Mouse (Mus musculus): ENCODE measurements around the gene Trim10. TPM values are rescaled to one million over a fixed set of nuclear protein-coding genes. Genes with fewer than 3 reads are reported as not detected.
"Not testable (repeated sequence)": the region's sequence is repeated elsewhere in the genome, so short reads cannot be mapped to it uniquely, and the experiment has no call there.

Gene Trim10
- 285 and 295 TPM in 2 replicates for polyA plus RNA-seq (2015; fragmentation: Nextera tagmentation; extraction: Ambion mirVana)

DNA sequence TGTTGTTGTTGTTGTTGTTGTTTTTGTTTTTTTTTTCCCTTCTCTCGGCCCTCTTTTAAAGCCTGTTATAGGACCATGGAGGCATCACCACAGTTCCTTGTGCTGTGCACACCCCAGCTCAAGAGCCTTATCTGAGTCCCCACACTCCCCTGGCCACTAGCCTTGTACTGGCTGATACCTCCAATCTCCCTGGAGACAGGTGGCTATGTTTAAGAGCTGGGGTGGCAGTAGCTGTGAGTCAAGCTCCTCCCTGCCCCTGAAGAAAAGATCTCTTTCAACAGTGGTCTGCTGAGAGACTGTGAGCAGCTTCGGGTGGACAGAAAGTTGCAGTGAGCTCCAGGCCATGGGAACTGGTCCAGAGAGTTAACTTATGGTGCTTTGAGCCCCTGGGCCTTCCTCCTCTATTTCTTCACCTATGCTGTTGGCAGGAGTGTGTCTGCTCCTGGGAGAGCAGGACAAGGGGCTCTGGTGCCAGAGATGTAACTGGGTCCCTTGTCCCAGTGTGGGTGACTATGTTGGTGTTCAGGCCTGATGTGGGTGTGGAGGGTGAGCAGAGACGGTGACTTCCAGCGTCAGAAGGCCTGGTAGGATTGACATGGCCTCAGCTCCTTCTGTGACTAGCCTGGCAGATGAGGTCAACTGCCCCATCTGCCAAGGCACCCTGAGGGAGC is at the start of gene Trim10:
Gene Trim10, plus strand, starts transcription at position 291 of the 671 bp plus-strand sequence.
- Histone ChIP-seq H3K27ac (ENCODE audit: low read length) (peak within 1 kb of the TSS; percentile 100), H3K4me2 (ENCODE audit: low read depth, low read length) (peak within 1 kb of the TSS; percentile 77), H3K9me3 (replicated peaks; ENCODE audit: control insufficient read depth, low read length) (no peaks in the 10 kb centered on the region), H3K4me1 (ENCODE audit: control insufficient read depth, low read depth, low read length) (peaks cover 52% of the 10 kb centered on the region), H3K36me3 (ENCODE audit: control insufficient read depth, insufficient read depth) (peaks cover 29% of the 10 kb centered on the region), H3K4me3 (ENCODE audit: low read depth, low read length) (peak within 1 kb of the TSS; percentile 73), H3K27me3 (ENCODE audit: control insufficient read depth, insufficient read depth, low read depth, low read length) (peaks cover 27% of the 10 kb centered on the region), H3K9ac (ENCODE audit: low read depth, low read length) (peak within 1 kb of the TSS; percentile 96)
- WGBS (ENCODE audit: insufficient replicate concordance), result 18% methylated on average over 4 of the region's 4 CpGs
- peak; percentile 99 for ATAC-seq (ENCODE audit: low read depth)

GRCm38 (mm10) chr17:36824005-36824404 is 45.4 kb upstream of the Trim10 start:
- no peak overlapping the region for H3K9ac ChIP-seq (ENCODE audit: low read depth, low read length)
- H3K27ac ChIP-seq (ENCODE audit: low read length), result no peak overlapping the region
- no peaks in the 10 kb centered on the region for H3K36me3 ChIP-seq (ENCODE audit: control insufficient read depth, insufficient read depth)
- H3K9me3 ChIP-seq (replicated peaks; ENCODE audit: control insufficient read depth, low read length), result no peaks in the 10 kb centered on the region
- no peak overlapping the region for H3K4me3 ChIP-seq (ENCODE audit: low read depth, low read length)
- peak; percentile 39; the same call in 1 of the 2 replicates for ATAC-seq (ENCODE audit: low read depth)
- no peaks in the 10 kb centered on the region for H3K4me1 ChIP-seq (ENCODE audit: control insufficient read depth, low read depth, low read length)
- 0 out of 2 replicates have a peak overlapping the region, but pooled peaks have one; percentile 4 for H3K4me2 ChIP-seq (ENCODE audit: low read depth, low read length)
- H3K27me3 ChIP-seq (ENCODE audit: control insufficient read depth, insufficient read depth, low read depth, low read length), result no peaks in the 10 kb centered on the region

DNA sequence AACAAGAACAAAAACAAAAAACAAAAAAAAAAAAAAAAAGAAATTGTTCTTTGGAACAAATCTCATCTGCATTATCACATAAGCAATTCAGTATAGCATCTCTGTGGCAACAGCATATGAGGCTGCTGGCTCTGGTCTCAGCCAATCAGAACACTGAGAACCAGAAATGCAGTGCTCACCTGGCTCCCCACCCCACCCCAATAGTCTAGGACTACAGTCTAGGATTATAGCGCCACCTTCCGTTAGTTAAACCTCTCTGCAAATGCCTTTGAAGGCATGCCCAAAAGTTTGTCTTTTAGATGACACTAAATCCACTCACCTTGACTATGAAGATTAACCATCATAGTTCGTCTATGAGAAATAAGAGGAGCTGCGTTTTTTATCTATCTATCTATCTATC is 43.8 kb upstream of the Trim10 start:
- Histone ChIP-seq H3K4me1 (ENCODE audit: control insufficient read depth, low read depth, low read length) (no peaks in the 10 kb centered on the region), H3K27ac (ENCODE audit: low read length) (no peak overlapping the region), H3K9me3 (replicated peaks; ENCODE audit: control insufficient read depth, low read length) (no peaks in the 10 kb centered on the region), H3K4me2 (ENCODE audit: low read depth, low read length) (no peak overlapping the region), H3K36me3 (ENCODE audit: control insufficient read depth, insufficient read depth) (no peaks in the 10 kb centered on the region), H3K4me3 (ENCODE audit: low read depth, low read length) (no peak overlapping the region), H3K9ac (ENCODE audit: low read depth, low read length) (no peak overlapping the region), H3K27me3 (ENCODE audit: control insufficient read depth, insufficient read depth, low read depth, low read length) (no peaks in the 10 kb centered on the region)
- WGBS (ENCODE audit: insufficient replicate concordance), result 19% methylated on average over 4 of the region's 4 CpGs
- ATAC-seq (ENCODE audit: low read depth), result no peak

DNA sequence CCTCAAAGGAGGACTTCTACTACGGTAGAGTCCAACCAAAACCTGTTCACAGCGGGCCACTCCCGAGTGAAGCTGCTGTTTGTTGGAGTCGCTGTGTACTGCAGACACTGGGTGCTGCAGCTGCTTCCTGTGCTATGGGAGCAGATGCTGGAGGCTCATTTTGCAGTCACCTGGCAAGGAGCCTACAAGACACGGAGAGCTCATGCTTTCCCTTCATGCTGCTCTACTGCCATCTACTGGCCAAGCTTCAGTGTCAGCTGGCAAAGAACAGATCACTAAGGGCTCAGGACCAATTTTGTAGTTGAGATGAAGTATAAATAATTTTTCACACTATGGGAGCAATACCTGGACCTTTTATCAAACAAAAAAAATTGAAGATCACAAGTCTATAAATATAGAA is 43.4 kb upstream of the Trim10 start:
- not testable (repeated sequence) for H3K9ac ChIP-seq (ENCODE audit: low read depth, low read length); H3K4me3 ChIP-seq (ENCODE audit: low read depth, low read length); H3K27me3 ChIP-seq (ENCODE audit: control insufficient read depth, insufficient read depth, low read depth, low read length); H3K27ac ChIP-seq (ENCODE audit: low read length); H3K36me3 ChIP-seq (ENCODE audit: control insufficient read depth, insufficient read depth); H3K4me2 ChIP-seq (ENCODE audit: low read depth, low read length); H3K4me1 ChIP-seq (ENCODE audit: control insufficient read depth, low read depth, low read length); H3K9me3 ChIP-seq (replicated peaks; ENCODE audit: control insufficient read depth, low read length)
- 15% methylated on average over 5 of the region's 5 CpGs for WGBS (ENCODE audit: insufficient replicate concordance)
- ATAC-seq (ENCODE audit: low read depth), result peak; percentile 50; the same call in 1 of the 2 replicates

GRCm38 (mm10) chr17:36828488-36828887 is 40.9 kb upstream of the Trim10 start:
- Histone ChIP-seq H3K36me3 (ENCODE audit: control insufficient read depth, insufficient read depth) (no peaks in the 10 kb centered on the region), H3K4me3 (ENCODE audit: low read depth, low read length) (no peak overlapping the region), H3K27ac (ENCODE audit: low read length) (no peak overlapping the region), H3K27me3 (ENCODE audit: control insufficient read depth, insufficient read depth, low read depth, low read length) (no peaks in the 10 kb centered on the region), H3K9ac (ENCODE audit: low read depth, low read length) (no peak overlapping the region), H3K9me3 (replicated peaks; ENCODE audit: control insufficient read depth, low read length) (no peaks in the 10 kb centered on the region), H3K4me2 (ENCODE audit: low read depth, low read length) (no peak overlapping the region), H3K4me1 (ENCODE audit: control insufficient read depth, low read depth, low read length) (no peaks in the 10 kb centered on the region)
- WGBS (ENCODE audit: insufficient replicate concordance), result 47% methylated on average over 2 of the region's 2 CpGs
- ATAC-seq (ENCODE audit: low read depth), result peak; percentile 43; the same call in 1 of the 2 replicates

DNA sequence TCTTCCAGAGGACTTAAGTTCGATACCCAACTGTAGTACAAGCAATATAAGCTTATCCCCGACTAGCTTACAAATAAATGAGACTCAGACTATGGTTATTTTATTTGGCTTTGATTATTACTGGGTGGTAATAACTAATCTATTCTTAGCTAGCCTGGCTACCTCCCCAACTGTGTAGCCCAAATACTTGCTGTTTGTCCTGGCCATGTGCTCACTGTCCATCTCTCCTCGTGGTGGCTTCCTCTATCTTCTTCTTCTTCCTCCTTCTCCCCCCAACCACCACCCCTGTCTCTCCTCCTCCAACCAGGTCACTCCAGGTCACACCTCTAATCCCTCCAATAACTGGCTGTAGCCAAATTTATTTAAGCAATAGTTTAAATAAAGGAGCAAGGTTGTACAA is 38.9 kb upstream of the Trim10 start:
- no peak overlapping the region for H3K9ac ChIP-seq (ENCODE audit: low read depth, low read length)
- H3K4me3 ChIP-seq (ENCODE audit: low read depth, low read length), result no peak overlapping the region
- no peaks in the 10 kb centered on the region for H3K4me1 ChIP-seq (ENCODE audit: control insufficient read depth, low read depth, low read length)
- no peaks in the 10 kb centered on the region for H3K9me3 ChIP-seq (replicated peaks; ENCODE audit: control insufficient read depth, low read length)
- WGBS (ENCODE audit: insufficient replicate concordance), result 42% methylated on average over 3 of the region's 3 CpGs
- H3K27ac ChIP-seq (ENCODE audit: low read length), result no peak overlapping the region
- H3K4me2 ChIP-seq (ENCODE audit: low read depth, low read length), result no peak overlapping the region
- ATAC-seq (ENCODE audit: low read depth), result no peak
- no peaks in the 10 kb centered on the region for H3K27me3 ChIP-seq (ENCODE audit: control insufficient read depth, insufficient read depth, low read depth, low read length)
- no peaks in the 10 kb centered on the region for H3K36me3 ChIP-seq (ENCODE audit: control insufficient read depth, insufficient read depth)

GRCm38 (mm10) chr17:36832694-36833093 is 36.7 kb upstream of the Trim10 start:
- Histone ChIP-seq H3K36me3 (ENCODE audit: control insufficient read depth, insufficient read depth) (no peaks in the 10 kb centered on the region), H3K4me1 (ENCODE audit: control insufficient read depth, low read depth, low read length) (peaks cover 10% of the 10 kb centered on the region), H3K9ac (ENCODE audit: low read depth, low read length) (no peak overlapping the region), H3K27me3 (ENCODE audit: control insufficient read depth, insufficient read depth, low read depth, low read length) (no peaks in the 10 kb centered on the region), H3K9me3 (replicated peaks; ENCODE audit: control insufficient read depth, low read length) (no peaks in the 10 kb centered on the region), H3K27ac (ENCODE audit: low read length) (no peak overlapping the region), H3K4me3 (ENCODE audit: low read depth, low read length) (no peak overlapping the region), H3K4me2 (ENCODE audit: low read depth, low read length) (no peak overlapping the region)
- 45% methylated on average over 4 of the region's 4 CpGs for WGBS (ENCODE audit: insufficient replicate concordance)
- ATAC-seq (ENCODE audit: low read depth), result no peak

GRCm38 (mm10) chr17:36835591-36836426 is 33.6 kb upstream of the Trim10 start:
- ATAC-seq (ENCODE audit: low read depth), result peak; percentile 4
- Histone ChIP-seq H3K9me3 (replicated peaks; ENCODE audit: control insufficient read depth, low read length) (no peaks in the 10 kb centered on the region), H3K4me1 (ENCODE audit: control insufficient read depth, low read depth, low read length) (peaks cover 14% of the 10 kb centered on the region), H3K9ac (ENCODE audit: low read depth, low read length) (peak overlapping the region; percentile 82), H3K4me2 (ENCODE audit: low read depth, low read length) (peak overlapping the region; percentile 92), H3K36me3 (ENCODE audit: control insufficient read depth, insufficient read depth) (no peaks in the 10 kb centered on the region), H3K4me3 (ENCODE audit: low read depth, low read length) (peak overlapping the region; percentile 82), H3K27ac (ENCODE audit: low read length) (peak overlapping the region; percentile 88), H3K27me3 (ENCODE audit: control insufficient read depth, insufficient read depth, low read depth, low read length) (no peaks in the 10 kb centered on the region)
- WGBS (ENCODE audit: insufficient replicate concordance), result 27% methylated on average over 12 of the region's 12 CpGs

DNA sequence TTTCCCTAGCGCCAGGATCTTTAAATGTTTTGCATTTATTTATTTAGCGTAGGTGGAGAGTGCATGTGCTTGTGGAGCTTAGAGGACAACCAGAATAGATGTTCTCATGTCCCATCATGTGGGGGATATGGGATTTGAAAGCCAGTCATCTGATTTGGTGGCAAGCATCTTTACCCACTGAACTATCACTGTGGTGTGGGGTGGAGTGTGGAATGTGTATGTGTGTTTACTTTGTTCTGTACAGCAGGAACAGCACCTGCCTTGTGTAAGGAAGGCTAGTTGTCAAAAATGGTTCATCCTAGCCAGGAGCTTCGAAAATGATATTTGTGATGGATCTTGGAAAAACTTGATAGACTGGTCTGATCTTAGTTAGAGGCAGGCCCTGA is 33.0 kb upstream of the Trim10 start:
- ATAC-seq (ENCODE audit: low read depth), result no peak
- H3K4me1 ChIP-seq (ENCODE audit: control insufficient read depth, low read depth, low read length), result peaks cover 14% of the 10 kb centered on the region
- no peaks in the 10 kb centered on the region for H3K36me3 ChIP-seq (ENCODE audit: control insufficient read depth, insufficient read depth)
- H3K9me3 ChIP-seq (replicated peaks; ENCODE audit: control insufficient read depth, low read length), result no peaks in the 10 kb centered on the region
- no peaks in the 10 kb centered on the region for H3K27me3 ChIP-seq (ENCODE audit: control insufficient read depth, insufficient read depth, low read depth, low read length)
- 15% methylated on average over 3 of the region's 3 CpGs for WGBS (ENCODE audit: insufficient replicate concordance)
- peak overlapping the region; percentile 92 for H3K4me2 ChIP-seq (ENCODE audit: low read depth, low read length)
- H3K27ac ChIP-seq (ENCODE audit: low read length), result peak overlapping the region; percentile 88
- H3K9ac ChIP-seq (ENCODE audit: low read depth, low read length), result peak overlapping the region; percentile 82
- H3K4me3 ChIP-seq (ENCODE audit: low read depth, low read length), result peak overlapping the region; percentile 82

All from liver, embryonic 16.5 days (tissue).